Mouse (Mus musculus) intestine, postnatal 0 days (tissue): ENCODE measurements around the gene Stk39. TPM values are rescaled to one million over a fixed set of nuclear protein-coding genes. Genes with fewer than 3 reads are reported as not detected.

Source experiments
- ATAC-seq: fragments of 200-750 bp; cut with Nextera tagmentation; 2 replicates; pipeline ENCODE4 v1.8.0; 2017; ENCODE audit warnings: mild to moderate bottlenecking, moderate TSS enrichment, moderate library complexity
- H3K27ac ChIP-seq: fragments of 300-500 bp; sonication (generic); 2 replicates; pipeline ENCODE4 v1.5.1; 2014; ENCODE audit warnings: mild to moderate bottlenecking, low read depth, low read length, moderate library complexity
- H3K27me3 ChIP-seq: fragments of 300-500 bp; sonication (generic); replicated peaks from 2 replicates; pipeline ENCODE4 v1.6.1; 2014; ENCODE audit warnings: low read length, mixed read lengths; ENCODE audit not compliant: control insufficient read depth, insufficient read depth
- H3K36me3 ChIP-seq: fragments of 300-500 bp; sonication (generic); 2 replicates; pipeline ENCODE4 v1.6.1; 2014; ENCODE audit warnings: mild to moderate bottlenecking, moderate library complexity; ENCODE audit not compliant: control insufficient read depth, insufficient read depth
- H3K4me1 ChIP-seq: fragments of 300-500 bp; sonication (generic); replicated peaks from 2 replicates; pipeline ENCODE4 v1.6.1; 2014; ENCODE audit warnings: antibody characterized with exemption, low read length, mixed read lengths; ENCODE audit not compliant: control insufficient read depth, insufficient read depth
- H3K4me2 ChIP-seq: fragments of 300-500 bp; sonication (generic); replicated peaks from 2 replicates; pipeline ENCODE4 v1.6.1; 2014; ENCODE audit warnings: low read depth, mild to moderate bottlenecking, moderate library complexity
- H3K4me3 ChIP-seq: fragments of 300-500 bp; sonication (generic); 2 replicates; pipeline ENCODE4 v1.5.1; 2014; ENCODE audit warnings: low read depth, low read length
- H3K9ac ChIP-seq: fragments of 300-500 bp; sonication (generic); 2 replicates; pipeline ENCODE4 v1.6.1; 2014; ENCODE audit warnings: mild to moderate bottlenecking, low read depth, low read length
- H3K9me3 ChIP-seq: fragments of 300-500 bp; sonication (generic); 2 replicates; pipeline ENCODE4 v1.6.1; 2016; ENCODE audit warnings: mixed run types; ENCODE audit not compliant: control insufficient read depth
- CTCF ChIP-seq: sonication (generic); IDR thresholded peaks from 2 replicates; pipeline ENCODE4 v1.5.1; 2016; ENCODE audit warnings: low read depth, mild to moderate bottlenecking, control low read depth, antibody characterized with exemption, moderate library complexity
- WGBS: fragments of 180-500 bp; shearing (Covaris S2); extraction: QIAGEN DNeasy Blood & Tissue Kit; methylation state at CpG from one replicate; pipeline ENCODE4 v1.1.7; 2014; 5-methylcytosine and 5-hydroxymethylcytosine counted together
- polyA plus RNA-seq: library from polyadenylated mRNA; unstranded; fragments of >200 nt; fragmentation: Nextera tagmentation; extraction: Ambion mirVana; gene quantifications from 2 replicates; pipeline ENCODE4 v1.2.1, GENCODE M21; 2015

Gene Stk39
- polyA plus RNA-seq, 1 experiment from 2014 or later = 10.1 TPM

- no peaks in the 10 kb centered on the region for H3K9me3 ChIP-seq
- no peak overlapping the region for H3K4me2 ChIP-seq
- no peaks in the 10 kb centered on the region for H3K27me3 ChIP-seq
- 81% methylated on average over 6 of the region's 6 CpGs for WGBS
- no peak for ATAC-seq
- TF ChIP-seq CTCF = no peak
- H3K4me1 ChIP-seq = no peaks in the 10 kb centered on the region
- H3K36me3 ChIP-seq = peaks cover 3% of the 10 kb centered on the region; the same call in 1 of the 2 replicates
- no peak overlapping the region for H3K9ac ChIP-seq
- no peak overlapping the region for H3K4me3 ChIP-seq
- H3K27ac ChIP-seq = no peak overlapping the region
These were observed 167.2 kb downstream of the Stk39 start for GRCm38 (mm10) chr2:68304771-68305460.

GRCm38 (mm10) chr2:68301811-68302542 lies 170.1 kb downstream of the Stk39 start:
- no peak for ATAC-seq
- H3K4me2 ChIP-seq = no peak overlapping the region
- no peaks in the 10 kb centered on the region for H3K27me3 ChIP-seq
- WGBS = 75% methylated on average over 4 of the region's 4 CpGs
- H3K4me3 ChIP-seq = no peak overlapping the region
- H3K4me1 ChIP-seq = no peaks in the 10 kb centered on the region
- no peak overlapping the region for H3K27ac ChIP-seq
- TF ChIP-seq CTCF = no peak
- peaks cover 3% of the 10 kb centered on the region; the same call in 1 of the 2 replicates for H3K36me3 ChIP-seq
- H3K9me3 ChIP-seq = no peaks in the 10 kb centered on the region
- H3K9ac ChIP-seq = no peak overlapping the region

GRCm38 (mm10) chr2:68298356-68298755 lies 173.7 kb downstream of the Stk39 start:
- no peak overlapping the region for H3K4me2 ChIP-seq
- no peaks in the 10 kb centered on the region for H3K27me3 ChIP-seq
- TF ChIP-seq CTCF = no peak
- H3K9ac ChIP-seq = no peak overlapping the region
- no peaks in the 10 kb centered on the region for H3K4me1 ChIP-seq
- no peaks in the 10 kb centered on the region for H3K36me3 ChIP-seq
- ATAC-seq = no peak
- 96% methylated on average over 3 of the region's 3 CpGs for WGBS
- no peaks in the 10 kb centered on the region for H3K9me3 ChIP-seq
- H3K27ac ChIP-seq = no peak overlapping the region
- no peak overlapping the region for H3K4me3 ChIP-seq

GRCm38 (mm10) chr2:68297955-68298354 lies 174.1 kb downstream of the Stk39 start:
- no peak overlapping the region for H3K4me2 ChIP-seq
- H3K4me3 ChIP-seq = no peak overlapping the region
- WGBS = 72% methylated on average over 2 of the region's 2 CpGs
- peak; percentile 33; the same call in 1 of the 2 replicates for ATAC-seq
- no peaks in the 10 kb centered on the region for H3K27me3 ChIP-seq
- no peak overlapping the region for H3K9ac ChIP-seq
- no peaks in the 10 kb centered on the region for H3K4me1 ChIP-seq
- no peaks in the 10 kb centered on the region for H3K36me3 ChIP-seq
- no peak for TF ChIP-seq CTCF
- no peak overlapping the region for H3K27ac ChIP-seq
- H3K9me3 ChIP-seq = no peaks in the 10 kb centered on the region

GRCm38 (mm10) chr2:68296743-68297142 lies 175.3 kb downstream of the Stk39 start:
- Histone ChIP-seq H3K4me1 (no peaks in the 10 kb centered on the region; the same call in 1 of the 2 replicates), H3K9me3 (no peaks in the 10 kb centered on the region), H3K4me2 (no peak overlapping the region), H3K27me3 (no peaks in the 10 kb centered on the region), H3K4me3 (no peak overlapping the region), H3K27ac (no peak overlapping the region), H3K9ac (no peak overlapping the region), H3K36me3 (no peaks in the 10 kb centered on the region)
- ATAC-seq = no peak
- no peak for TF ChIP-seq CTCF
- WGBS = 72% methylated on average over 2 of the region's 2 CpGs

- Histone ChIP-seq H3K9ac (no peak overlapping the region), H3K27me3 (no peaks in the 10 kb centered on the region), H3K27ac (no peak overlapping the region), H3K9me3 (no peaks in the 10 kb centered on the region), H3K4me1 (no peaks in the 10 kb centered on the region; the same call in 1 of the 2 replicates), H3K4me2 (no peak overlapping the region), H3K36me3 (no peaks in the 10 kb centered on the region), H3K4me3 (no peak overlapping the region)
- WGBS = 58% methylated on average over 16 of the region's 16 CpGs
- no peak for ATAC-seq
- no peak for TF ChIP-seq CTCF
These were observed 179.3 kb downstream of the Stk39 start for GRCm38 (mm10) chr2:68292539-68293320.
